Mouse (Mus musculus) heart, postnatal 14 days (tissue): ENCODE measurements around the gene Acin1. TPM values are rescaled to one million over a fixed set of nuclear protein-coding genes. Genes with fewer than 3 reads are reported as not detected.
A peak's percentile ranks its signal among the peaks of the same experiment; 100 is the strongest.

Experiments
- DNase-seq, 2 experiments: peaks; one replicate each; pipeline ENCODE4 v3.0.0; 2021 to 2022
- intact Hi-C: fragments of 180-260 bp; cut with DNase I; formaldehyde crosslinking; loops from one replicate; pipeline ENCODE4 v1.15.1; 2025
- total RNA-seq, 2 experiments: library from RNA; stranded (reverse); gene quantifications; 2 replicates each; pipeline ENCODE4 v1.2.3; 2021

Gene Acin1
- total RNA-seq, 2 experiments from 2014 or later = 105 to 106 TPM

DNA sequence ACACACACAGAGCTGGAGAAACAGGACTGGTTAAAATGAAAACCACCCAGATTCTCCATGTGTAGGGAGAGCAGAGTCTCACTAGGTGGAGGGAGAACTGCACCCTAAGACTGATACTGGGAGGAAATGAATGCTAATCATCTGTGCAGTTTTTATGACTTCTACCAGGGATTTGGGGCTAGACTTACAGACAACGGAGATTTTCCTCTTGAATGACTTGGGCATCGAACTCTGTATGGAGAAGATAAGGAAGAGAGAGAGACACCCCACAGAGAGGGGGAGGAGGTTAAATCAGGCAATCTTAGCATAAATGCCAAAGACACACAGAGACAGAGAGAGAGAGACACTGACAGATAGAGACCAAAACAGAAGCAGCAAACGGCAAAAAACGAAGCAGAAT is 38.8 kb downstream of the Acin1 start:
- intact Hi-C loops = loop anchor here (10.0 kb wide), 1 partner anchor 583 kb away; no protein-coding TSS in a partner anchor
- no peak for DNase-seq

DNA sequence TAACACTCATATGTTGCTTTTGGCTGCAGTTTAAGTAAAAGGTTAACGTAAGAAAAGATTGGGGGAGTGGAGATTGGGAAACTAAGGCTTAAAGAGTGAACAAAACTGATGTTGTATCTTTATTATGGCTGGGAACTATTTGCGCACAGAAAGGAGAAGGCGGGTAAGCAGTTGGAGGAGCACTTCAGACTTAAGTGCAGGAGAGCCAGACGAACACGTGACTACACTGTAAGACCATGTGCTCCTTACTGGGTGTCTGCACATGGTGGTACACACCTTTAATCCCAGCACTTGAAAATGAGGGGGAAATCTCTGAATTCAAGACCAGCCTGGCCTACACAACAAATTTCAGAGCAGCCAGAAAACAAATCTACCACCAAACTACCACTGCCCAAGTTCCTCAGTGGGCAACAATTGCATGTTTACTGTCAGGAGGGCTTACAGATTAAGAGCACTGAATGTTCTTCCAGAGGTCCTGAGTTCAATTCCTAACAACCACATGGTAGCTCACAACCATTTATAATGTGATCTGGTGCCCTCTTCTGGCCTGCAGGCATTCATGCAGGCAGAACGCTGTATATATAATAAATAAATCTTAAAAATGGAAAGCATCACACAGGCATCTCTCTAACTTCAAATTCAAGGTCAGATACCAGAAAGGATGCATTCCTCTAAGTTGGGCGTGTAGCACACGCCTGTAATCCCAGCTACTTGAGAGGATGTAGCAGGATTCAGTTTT is 39.7 kb downstream of the Acin1 start:
- DNase-seq = no peak
- intact Hi-C loops = loop anchor here (10.0 kb wide), 1 partner anchor 582 kb away; no protein-coding TSS in a partner anchor

DNA sequence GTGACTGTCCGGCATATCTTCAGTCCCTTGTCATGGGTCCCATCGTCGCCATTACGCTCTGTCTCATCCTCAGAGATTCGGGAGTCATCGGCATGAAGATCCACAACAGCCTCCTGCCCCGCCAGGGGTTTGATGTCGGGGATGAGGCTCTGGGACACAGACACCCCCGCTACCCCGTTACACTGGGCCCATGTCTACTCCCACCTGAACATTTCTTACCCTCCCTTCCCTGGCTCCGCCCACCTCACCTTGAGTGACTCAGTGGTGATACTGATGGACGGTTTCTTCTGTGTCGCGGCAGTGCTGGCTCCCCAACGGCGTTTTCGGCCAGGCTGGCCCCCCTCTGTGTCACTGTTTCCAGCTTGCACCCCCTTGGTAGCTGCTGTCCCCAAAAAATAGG is 40.3 kb downstream of the Acin1 start:
- intact Hi-C loops = loop anchor here (10.0 kb wide), 1 partner anchor 582 kb away; no protein-coding TSS in a partner anchor
- DNase-seq = no peak

DNA sequence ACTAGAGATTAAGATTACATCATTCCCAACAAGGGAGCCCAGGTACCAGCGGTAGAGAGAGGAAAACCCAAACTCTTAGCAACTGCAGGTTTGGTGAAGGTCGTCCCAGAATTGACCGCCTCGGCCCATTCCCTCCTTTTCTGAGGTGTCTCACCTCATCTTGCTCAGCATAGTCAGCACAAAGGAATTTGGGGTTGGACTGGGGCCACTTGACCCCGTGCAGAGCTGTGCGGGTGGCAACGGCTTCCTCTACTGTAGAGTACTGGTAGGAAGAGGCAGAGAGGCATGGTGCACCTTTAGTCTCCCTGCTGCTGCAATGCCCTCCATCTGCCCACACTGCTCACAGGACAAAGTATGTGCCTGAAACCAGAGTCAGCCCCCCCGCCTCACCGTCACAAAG is 42.4 kb downstream of the Acin1 start:
- intact Hi-C loops = loop anchor here (5.0 to 10.0 kb wide), 3 partner anchors 37 to 579 kb away; partner anchors contain the start of gene 4931414P19Rik
- DNase-seq = no peak

DNA sequence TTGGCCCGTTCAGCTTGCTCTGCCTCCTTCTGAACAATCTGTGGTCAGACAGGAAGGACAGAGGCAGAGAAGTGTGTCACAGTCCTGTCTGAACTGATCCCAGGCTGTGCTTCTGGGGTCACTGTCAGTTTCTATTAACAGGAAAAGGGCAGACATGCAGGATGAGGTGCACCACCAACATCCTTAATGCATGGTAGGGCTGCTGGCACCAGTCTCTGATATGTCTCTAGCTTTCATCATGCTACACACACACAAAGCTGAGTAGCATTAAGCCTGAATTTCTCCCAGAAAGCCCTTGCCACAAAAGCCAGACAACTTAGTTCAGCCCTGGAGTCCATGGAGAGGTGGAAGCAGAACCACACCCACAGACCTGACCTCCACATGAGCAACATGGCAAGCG is 43.7 kb downstream of the Acin1 start:
- intact Hi-C loops = loop anchor here (2.0 to 10.0 kb wide), 4 partner anchors 36 to 578 kb away; partner anchors contain the start of gene 4931414P19Rik
- no peak for DNase-seq

DNA sequence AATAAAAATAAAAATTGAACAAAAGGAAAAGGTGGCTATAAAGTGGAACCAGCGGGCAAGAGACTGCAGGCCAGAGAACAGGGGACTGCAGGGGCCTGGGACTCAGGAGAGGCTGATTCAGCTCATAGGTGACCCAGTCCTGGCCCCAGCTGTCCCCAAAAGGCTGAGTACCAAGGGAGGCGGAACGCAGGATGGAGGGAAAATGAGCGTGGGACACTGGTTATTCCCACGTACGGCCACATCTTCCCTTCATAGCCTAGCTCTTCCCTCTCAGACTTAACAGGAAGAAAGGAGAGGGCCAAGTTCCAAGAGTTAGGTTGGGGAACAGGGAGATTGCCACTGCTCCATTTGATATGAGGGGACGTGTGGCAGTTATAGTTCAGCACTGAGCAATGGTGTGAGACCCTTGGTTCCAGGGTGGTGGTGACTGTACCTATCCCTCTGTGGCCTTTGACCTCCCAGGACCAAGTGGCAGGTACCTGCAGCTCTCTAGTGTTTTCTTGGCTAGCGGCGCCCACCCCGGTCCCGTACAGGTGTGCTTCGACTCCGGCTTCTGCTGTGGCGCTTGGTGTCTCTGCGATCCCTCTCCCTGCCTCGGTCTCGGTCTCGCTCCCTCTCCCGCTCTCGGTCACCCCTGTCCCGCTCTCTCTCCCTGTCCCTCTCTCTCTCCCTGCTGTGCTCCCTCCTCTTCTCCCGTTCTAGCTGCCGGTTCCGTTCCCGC is 44.3 kb downstream of the Acin1 start:
- DNase-seq = no peak
- intact Hi-C loops = loop anchor here (2.0 to 10.0 kb wide), 4 partner anchors 35 to 578 kb away; partner anchors contain the start of gene 4931414P19Rik

DNA sequence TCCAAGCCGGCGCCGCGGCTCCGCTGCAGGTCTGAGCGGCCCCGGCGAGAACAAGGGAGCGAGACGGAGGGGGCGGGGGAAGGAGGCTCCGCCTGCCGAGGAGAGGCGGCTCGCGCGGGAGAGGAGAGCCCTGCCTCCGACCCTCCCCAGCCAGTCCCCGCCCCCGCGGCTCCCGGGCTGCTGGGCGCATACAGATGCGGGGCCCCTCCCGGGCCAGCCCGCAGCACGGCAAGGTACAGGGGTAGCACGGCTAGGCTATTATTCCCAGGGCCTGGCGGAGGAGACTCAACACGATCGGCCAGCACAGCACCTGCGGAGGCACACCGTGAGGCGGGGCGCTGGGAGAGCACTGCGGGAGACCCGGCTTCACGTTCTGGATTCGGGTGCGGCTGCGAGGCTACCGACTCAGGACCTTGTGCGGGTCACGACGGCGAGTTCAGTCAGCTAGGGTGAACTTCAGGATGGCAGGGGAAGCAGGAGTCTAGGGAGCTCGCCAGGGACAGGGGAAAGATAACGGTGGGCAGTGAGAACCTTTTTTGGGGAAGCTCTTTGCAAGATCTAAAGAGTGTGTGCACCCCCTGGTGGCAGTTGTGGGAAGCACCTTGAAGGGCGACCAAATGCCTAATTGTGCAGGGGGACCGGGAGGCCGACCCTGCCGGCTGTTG is 45.3 kb downstream of the Acin1 start, which contains the start of gene Cdh24:
Gene Cdh24, minus strand, starts transcription at position 60 of the 665 bp plus-strand sequence.
- peak; percentile 89 to 90 for DNase-seq
- intact Hi-C loops = loop anchor here (1.0 to 10.0 kb wide), 4 partner anchors 34 to 577 kb away; partner anchors contain the start of gene 4931414P19Rik

DNA sequence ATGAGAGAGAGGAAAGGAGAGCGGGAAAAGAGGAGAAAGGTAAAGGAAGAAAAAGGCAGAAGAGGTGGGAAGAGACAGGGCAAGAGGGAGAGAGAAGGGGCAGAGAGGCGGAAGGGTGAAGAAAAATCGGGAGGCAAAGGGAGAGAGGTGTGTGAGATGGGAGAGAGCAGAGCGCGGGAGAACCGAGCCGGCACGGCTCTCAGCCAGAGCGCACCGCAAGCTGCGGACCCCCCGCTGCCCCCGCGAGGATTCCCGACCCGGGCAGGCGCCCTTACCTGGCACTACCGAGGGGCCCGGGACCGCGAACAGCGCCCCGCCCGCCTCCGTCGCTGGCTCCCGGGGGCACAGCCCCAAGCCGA is 45.8 kb downstream of the Acin1 start, which contains the start of gene Gm17606:
Gene Gm17606, plus strand, starts transcription at position 7 of the 359 bp plus-strand sequence.
- intact Hi-C loops = loop anchor here (1.0 to 10.0 kb wide), 4 partner anchors 34 to 576 kb away; partner anchors contain the start of gene 4931414P19Rik
- DNase-seq = no peak

DNA sequence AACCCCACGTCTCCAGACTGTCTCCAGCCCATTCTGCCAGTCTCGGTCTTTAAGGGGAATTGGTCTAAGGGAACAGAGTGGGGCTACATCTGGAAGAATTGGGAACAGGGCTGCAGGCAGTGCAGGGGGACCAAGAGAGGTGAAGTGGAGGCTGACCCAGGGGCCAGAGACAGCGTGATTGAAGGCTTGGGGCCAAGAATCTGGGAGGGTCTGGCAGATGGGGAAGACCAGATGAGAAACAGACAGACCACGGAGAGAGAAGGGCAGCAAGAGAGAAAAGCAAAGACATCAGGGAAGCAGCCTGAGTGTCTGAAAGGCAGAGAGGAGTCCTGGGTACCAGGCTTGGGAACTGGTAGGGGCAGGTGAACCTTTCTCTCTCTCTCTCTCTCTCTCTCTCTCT is 46.6 kb downstream of the Acin1 start:
- DNase-seq = no peak
- intact Hi-C loops = loop anchor here (5.0 to 10.0 kb wide), 3 partner anchors 33 to 575 kb away; partner anchors contain the start of gene 4931414P19Rik

DNA sequence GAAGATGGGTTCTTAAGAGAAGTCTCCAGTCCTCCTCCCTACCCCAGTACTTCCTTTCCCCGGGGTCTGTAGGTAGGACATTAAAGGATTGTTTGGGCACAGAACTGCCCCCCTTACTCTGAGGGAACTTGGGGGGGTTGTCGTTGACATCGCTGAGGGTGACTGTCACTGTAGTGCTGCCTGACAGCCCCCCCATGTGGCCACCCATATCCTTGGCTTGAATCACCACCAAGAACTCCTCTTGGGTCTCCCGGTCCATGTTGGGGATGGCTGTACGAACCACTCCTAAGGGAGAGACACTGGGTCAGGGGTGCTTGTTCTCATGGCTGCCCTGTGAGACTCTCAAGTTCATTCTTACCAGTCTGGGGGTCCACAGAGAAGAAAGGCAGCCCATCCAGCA is 48.5 kb downstream of the Acin1 start:
- DNase-seq = no peak
- intact Hi-C loops = loop anchor here (5.0 kb wide), 1 partner anchor 111 kb away; no protein-coding TSS in a partner anchor

DNA sequence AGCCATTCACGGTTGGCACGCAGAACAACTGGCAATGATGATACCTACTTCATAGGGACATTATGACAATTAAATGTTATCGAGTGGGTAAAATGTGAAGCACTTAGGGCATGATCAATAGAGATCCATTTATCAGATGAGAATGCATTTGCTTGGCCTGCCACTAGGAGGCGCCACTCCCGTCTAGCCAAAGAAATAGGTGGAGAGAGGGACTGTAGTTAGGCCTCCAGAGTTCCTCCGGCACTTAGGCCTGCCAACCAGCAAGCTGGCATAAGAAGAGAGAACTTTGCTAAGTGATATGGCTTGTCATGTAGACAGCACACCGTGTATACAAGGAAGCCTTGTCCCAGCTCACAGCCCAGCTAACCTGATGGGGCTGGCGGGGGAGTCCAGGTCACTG is 49.8 kb downstream of the Acin1 start:
- intact Hi-C loops = loop anchor here (5.0 kb wide), 1 partner anchor 110 kb away; no protein-coding TSS in a partner anchor
- peak; percentile 47 to 60 for DNase-seq

DNA sequence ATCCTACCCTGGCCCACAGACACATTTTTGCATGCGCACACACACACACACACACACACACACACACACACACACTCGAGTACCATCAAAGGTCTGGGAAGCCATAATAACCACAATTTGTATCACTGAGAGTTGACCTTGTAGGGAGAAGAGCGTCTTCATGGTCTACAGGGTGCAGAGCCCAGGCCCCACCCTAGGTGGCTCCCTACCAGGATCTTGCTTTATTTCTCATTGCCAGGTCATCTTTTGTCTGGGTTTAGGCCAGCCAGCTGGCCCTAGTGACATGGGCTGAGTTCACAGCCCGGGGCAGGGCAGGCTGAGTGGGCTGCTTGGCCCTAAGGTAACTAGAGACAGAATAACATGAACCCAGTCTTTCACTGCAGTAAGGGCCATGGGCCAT is 52.5 kb downstream of the Acin1 start:
- DNase-seq = no peak
- intact Hi-C loops = no loop called here

DNA sequence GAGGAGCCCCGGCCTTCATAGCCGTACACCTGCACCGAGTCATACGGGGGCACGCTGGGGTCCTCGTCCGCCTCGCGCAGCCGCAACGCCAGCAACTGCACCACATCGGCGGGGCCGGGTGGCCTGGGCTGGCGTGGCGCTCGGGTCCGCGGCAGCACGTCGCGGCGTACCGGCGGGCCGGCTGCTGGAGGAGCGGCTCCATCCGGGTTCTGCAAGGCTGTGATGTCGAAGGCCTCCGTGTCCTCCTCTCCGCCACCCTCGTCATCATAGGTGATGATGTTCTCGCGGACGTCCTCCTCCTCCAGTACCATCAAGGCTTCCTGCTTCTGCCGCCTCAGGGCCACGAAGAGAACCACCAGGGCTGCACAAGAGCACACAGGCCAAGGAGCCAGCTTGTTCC is 54.5 kb downstream of the Acin1 start:
- intact Hi-C loops = no loop called here

DNA sequence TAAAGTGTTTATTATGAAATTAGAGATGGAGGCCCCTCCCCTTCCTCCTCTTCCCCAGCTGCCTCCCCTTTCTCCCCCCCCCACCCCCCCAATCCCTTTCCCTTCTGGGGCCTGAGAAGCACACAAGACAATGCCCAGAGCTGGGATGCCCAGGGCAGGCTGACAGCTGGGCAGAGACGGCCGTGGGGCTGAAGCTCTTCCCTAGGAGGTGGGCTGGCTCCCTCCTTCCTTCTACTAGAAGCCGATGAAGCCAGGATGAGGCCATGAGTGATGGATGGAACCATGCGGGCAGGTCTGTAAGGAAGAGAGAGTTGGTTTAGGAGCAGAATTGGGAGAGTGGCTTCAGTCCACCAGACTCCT is 55.5 kb downstream of the Acin1 start:
- intact Hi-C loops = no loop called here
- DNase-seq = no peak

More for the DNA sequence above, 54.5 kb downstream of the Acin1 start:
- DNase-seq = no peak

DNA sequence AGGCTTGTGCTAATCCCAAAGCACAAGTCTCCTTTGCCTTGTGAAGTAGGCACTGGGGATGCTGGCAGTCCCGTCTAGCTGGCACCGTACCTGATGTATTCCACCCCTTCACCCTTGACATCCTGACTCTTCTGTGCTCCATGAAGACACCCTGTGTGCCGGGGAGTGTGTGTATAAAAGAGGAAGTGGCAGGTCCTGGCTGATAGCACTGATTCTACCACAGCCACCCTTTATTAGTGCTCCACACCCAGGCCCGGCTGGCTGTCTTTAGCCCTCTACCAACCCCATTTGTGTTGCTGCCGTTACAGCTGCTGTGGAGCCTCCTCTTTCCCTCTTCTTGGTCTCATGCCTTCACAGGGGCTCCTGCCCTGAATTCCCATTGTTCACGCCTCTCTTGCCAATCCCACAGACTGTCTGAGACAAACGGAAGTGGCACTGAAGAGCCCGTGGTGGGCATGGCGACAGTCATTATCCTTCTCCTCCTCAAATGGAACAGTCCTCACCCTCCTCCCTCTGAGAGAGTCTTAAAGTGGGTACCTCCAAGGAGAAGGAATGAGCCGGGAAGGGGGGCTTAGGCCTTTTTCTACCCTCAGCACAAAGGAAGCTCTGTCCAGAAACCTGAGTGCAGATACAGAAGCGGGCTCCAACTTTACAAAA is 56.0 kb downstream of the Acin1 start:
- DNase-seq = no peak
- intact Hi-C loops = no loop called here

DNA sequence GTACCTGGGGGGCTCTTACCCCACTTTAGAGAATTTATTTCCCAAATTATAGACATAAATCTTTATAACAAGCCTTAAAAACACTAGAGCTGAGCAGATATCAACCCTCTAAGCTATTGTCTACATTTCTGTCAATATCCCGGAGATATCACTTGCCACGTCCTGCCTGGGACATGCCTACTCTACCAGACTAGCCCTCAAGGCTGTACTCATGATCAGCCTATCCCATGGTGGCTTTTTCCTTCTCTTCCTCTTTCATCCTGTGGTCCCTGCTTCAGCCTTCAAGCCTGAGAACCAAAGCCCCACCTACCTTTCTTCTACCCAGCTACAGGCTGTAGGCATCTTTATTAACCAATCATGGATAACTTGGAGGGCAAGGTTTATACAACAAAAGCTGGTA is 56.9 kb downstream of the Acin1 start:
- no peak for DNase-seq
- intact Hi-C loops = no loop called here

DNA sequence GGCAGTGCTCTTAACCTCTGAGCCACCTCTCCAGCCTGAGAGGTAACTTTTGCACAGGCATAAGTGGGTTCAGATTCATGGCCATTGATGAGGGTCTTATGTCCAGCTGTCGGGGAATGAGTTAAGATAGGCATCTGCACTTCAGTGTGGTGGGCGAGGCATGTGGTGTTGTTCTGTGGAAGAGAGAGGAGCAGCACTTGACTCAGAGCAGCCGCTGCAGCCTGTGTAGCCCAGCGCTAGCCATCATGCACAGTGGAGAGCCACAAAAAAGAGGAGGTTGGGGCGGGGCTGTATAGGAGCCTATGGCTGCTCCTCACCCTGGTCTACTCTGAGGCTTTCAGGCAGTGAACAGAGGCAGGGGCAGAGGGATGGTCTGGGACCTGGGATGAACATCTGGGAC is 58.6 kb downstream of the Acin1 start:
- no peak for DNase-seq
- intact Hi-C loops = no loop called here

DNA sequence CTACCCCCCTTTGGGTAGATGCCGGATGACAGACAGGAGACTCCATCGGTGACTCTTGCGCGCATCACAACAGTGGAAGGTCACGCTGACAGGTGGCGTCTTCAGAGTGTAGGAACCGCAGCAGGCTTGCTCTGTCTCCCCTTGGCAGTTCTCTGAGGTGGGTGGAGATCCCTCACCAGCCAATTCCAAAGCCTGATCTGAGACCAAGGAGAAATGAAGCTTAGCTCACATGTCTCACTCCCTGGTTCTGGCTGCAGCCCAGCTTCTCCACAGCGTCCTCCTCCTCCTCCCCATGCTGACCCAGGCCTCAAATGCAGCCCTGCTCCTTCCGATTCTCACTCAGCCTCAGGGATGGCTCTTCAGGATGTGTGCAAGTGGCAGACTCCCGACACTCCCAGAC is 61.8 kb downstream of the Acin1 start:
- intact Hi-C loops = no loop called here

DNA sequence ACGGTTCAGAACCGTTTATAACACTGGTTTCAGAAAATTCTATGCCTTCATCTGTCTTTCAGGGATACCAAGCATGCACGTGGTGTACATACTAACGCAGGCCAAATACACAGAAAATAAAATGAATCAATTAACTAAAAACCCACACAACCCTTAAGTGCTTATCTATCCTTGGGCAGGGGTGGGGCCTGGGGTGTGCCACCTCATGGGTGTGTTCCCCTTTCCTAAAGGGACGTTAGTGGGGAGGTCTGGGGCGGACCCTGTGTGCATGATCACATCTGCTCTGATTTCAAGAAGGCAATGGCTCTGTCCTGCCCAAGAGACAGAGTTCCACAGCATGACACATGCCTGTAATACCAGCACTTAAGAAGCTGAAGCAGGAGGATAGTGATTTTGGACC is 63.4 kb downstream of the Acin1 start:
- DNase-seq = no peak
- intact Hi-C loops = no loop called here

More for the DNA sequence above, 61.8 kb downstream of the Acin1 start:
- DNase-seq = no peak

DNA sequence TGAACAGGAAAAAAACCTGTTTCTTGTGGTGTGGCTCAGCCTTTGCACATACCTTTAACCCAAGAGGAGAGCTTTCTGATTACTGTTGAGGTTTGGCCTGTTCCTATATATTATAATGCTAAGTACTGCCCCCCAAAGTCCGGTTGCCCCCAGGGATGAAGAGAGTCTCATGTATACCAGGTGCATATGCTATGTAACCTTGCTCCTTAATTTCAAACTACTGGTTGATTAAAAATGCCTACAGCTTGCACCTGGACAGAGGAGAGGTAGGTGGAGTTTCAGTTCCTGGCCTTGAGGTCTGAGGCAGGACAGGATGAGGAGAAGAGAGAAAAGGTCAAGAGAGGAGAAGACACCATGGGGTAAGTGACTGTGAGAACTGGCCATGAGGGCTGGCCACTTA is 65.6 kb downstream of the Acin1 start, which contains the start of gene Psmb11:
Gene Psmb11, plus strand, starts transcription at position 301 of the 400 bp plus-strand sequence.
- intact Hi-C loops = no loop called here

More for the DNA sequence above, 65.6 kb downstream of the Acin1 start, which contains the start of gene Psmb11:
- no peak for DNase-seq
